Mouse (Mus musculus) right cerebral cortex, postnatal 25 days (tissue): ENCODE measurements around the gene Gstt2.

Source experiments
- DNase-seq: peaks from one replicate; pipeline ENCODE4 v3.0.0; 2022

The Gstt2 gene

GRCm38 (mm10) chr10:75837248-75837759, at the start of gene Gstt2:
TSS of gene Gstt2 (minus strand) at chr10:75837424.
- peak; percentile 91 for DNase-seq

- DNase-seq = no peak
Measured at GRCm38 (mm10) chr10:75884742-75885141, 47.5 kb upstream of the Gstt2 start.

GRCm38 (mm10) chr10:75883232-75883552, 46.0 kb upstream of the Gstt2 start:
- DNase-seq = peak; percentile 74

GRCm38 (mm10) chr10:75882433-75883231, 45.4 kb upstream of the Gstt2 start:
- no peak for DNase-seq

GRCm38 (mm10) chr10:75881578-75882432, 44.6 kb upstream of the Gstt2 start:
- DNase-seq = no peak

GRCm38 (mm10) chr10:75880771-75881577, 43.8 kb upstream of the Gstt2 start:
- no peak for DNase-seq

GRCm38 (mm10) chr10:75880351-75880750, 43.1 kb upstream of the Gstt2 start:
- no peak for DNase-seq

- no peak for DNase-seq
Measured at GRCm38 (mm10) chr10:75878836-75879235, 41.6 kb upstream of the Gstt2 start.

GRCm38 (mm10) chr10:75873543-75874170, 36.4 kb upstream of the Gstt2 start:
- DNase-seq = no peak

- peak; percentile 62 for DNase-seq
Measured at GRCm38 (mm10) chr10:75872915-75873542, 35.8 kb upstream of the Gstt2 start.

GRCm38 (mm10) chr10:75872025-75872914, 35.0 kb upstream of the Gstt2 start:
- DNase-seq = no peak

- DNase-seq = no peak
Measured at GRCm38 (mm10) chr10:75861587-75861986, 24.4 kb upstream of the Gstt2 start.

GRCm38 (mm10) chr10:75860746-75861145, 23.5 kb upstream of the Gstt2 start:
- DNase-seq = no peak

GRCm38 (mm10) chr10:75859786-75860470, 22.7 kb upstream of the Gstt2 start, which contains the start of gene Mif:
TSS of gene Mif (minus strand) at chr10:75860240.
- peak; percentile 85 for DNase-seq

GRCm38 (mm10) chr10:75859107-75859746, 22.0 kb upstream of the Gstt2 start:
- DNase-seq = no peak

- no peak for DNase-seq
Measured at GRCm38 (mm10) chr10:75857598-75857997, 20.4 kb upstream of the Gstt2 start.

- no peak for DNase-seq
Measured at GRCm38 (mm10) chr10:75856976-75857375, 19.8 kb upstream of the Gstt2 start.

- no peak for DNase-seq
Measured at GRCm38 (mm10) chr10:75856155-75856907, 19.1 kb upstream of the Gstt2 start.
